Mouse (Mus musculus): ENCODE measurements around the gene Ipmk.
A peak's percentile ranks its signal among the peaks of the same experiment; 100 is the strongest.
"Not testable (repeated sequence)": the region's sequence is repeated elsewhere in the genome, so short reads cannot be mapped to it uniquely, and the experiment has no call there.

The Ipmk gene

DNA sequence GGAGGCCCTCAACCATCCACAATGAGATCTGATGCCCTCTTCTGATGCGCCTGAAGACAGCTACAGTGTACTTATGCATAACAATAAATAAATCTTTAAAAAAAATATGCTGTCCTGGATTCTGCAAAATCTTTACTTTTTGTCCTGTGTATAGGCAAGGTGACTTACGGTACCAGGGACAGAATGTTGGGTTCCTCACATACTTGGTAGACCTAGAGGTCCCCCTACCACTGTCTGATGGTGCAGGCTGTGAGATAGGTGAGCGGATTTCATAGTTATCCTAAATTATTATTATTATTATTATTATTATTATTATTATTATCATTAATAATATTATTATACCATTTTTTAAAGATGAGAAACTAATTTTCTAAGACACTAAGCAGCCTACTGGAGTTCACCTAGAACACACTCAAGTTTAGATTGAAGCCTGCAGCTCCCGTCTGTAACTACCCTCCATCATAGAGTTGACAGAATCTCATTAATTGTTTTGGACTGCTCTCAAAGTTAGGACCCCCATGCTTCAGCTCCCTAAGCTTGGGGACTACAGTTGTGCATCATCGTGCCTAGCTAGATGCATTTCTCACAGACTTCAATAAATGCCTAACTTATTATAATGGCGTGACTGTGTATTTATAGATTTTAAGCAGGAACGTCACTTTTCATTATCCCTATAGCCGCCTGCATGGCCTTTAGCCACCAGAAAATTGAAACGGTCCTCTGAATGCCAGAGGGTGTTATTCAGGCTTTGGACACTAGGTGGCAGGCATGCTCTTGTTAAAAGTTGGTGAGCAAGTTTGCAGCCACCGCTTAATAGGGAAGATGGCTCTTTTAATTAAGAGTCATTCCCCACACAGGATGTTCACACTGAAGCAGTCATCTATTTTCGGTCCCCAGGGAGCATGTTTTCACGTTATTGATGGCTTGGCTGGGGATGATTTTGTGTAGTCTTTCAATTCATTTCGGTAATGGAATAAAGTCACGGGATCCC is 74.8 kb downstream of the Ipmk start:
- peak; percentile 74 for DNase-seq (ENCODE audit: low read depth, low spot score)

GRCm38 (mm10) chr10:71426740-71427139 is 79.2 kb downstream of the Ipmk start:
- DNase-seq (ENCODE audit: low read depth, low spot score): peak; percentile 9

DNA sequence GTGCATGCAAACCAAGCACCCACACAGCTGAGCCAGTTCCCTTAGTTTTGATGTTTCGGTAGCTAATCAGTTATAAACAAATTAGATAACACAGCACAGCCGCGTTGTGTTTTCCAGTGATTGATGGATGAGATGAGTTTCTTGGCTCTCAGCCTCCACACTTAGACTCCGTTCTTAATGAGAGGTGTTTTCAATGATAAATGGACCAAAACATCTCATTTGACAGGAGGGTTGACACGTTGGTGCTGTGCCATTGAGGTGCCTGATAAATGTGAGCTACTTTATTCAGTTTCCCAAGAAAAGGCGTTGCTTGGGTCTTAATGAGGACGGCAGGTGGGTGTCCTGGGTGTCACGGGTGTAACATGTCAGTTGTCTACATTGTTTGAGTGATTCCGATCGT is 79.8 kb downstream of the Ipmk start:
- DNase-seq (ENCODE audit: low read depth, low spot score): no peak

DNA sequence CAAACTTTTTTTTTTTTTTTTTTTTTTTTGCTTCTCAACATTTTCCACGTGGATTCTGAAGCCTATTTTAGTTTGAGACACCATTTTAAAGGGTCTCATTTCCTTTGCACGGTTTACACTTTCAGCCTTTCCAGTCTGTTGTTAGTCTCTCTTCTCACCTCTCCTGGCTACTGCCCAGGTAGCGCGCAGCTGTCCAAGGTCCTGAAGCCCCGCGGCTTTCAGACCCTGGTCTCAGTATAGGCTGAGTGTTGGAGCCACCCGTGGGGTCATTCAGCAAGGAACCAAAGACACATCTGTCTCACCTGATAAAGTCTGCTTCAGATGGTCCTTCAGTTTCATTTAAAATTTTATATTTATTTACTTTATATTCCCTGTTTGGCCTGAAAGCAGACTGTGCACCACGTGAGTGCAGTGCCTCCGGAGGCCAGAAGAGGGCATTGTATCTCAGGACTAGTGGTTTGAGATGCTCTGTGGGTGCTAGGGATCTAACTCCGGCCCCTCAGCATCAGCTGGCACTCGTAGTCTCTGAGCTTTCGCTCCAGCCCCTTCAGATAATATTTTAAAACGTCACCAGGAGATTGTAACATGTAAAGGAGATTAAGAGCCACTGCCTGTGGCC is 80.8 kb downstream of the Ipmk start:
- DNase-seq (ENCODE audit: low read depth, low spot score): no peak

DNA sequence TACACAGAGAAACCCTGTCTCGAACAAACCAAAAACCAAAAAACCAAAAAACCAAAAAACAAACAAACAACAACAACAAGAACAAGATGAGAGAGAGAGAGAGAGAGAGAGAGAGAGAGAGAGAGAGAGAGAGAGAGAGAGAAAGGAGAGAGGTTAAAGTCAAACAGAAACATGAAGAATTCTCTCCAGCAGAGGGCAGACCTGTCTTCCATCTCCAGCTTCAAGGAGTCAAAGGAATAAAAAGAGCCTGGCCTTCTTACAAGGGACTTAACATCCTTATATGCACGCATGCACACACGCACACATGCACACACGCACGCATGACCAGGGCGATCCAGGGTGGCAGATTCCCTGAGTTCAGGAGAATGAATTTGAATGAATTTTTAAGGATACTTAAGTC is 83.1 kb downstream of the Ipmk start:
- peak; percentile 53 for DNase-seq (ENCODE audit: low read depth, low spot score)

DNA sequence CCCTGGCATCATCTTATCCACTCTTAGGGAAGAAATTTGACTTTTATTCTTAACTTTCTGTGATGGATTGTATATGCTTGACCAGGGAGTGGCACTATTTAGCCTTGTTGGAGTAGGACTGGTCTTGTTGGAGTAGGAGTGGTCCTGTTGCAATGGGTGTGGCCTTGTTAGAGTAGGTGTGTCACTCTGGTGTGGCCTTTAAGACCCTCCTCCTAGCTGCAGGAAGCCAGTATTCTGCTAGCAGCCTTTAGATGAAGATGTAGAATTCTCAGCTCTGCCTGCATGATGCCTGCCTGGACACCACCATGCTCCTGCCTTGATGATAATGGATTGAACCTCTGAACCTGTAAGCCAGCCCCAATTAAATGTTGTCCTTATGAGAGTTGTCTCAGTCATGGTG is 95.5 kb downstream of the Ipmk start:
- DNase-seq (ENCODE audit: low read depth, low spot score): no peak

- no peak for DNase-seq (ENCODE audit: low read depth, low spot score)
Observed at GRCm38 (mm10) chr10:71447661-71448060, 100.1 kb downstream of the Ipmk start.

GRCm38 (mm10) chr10:71448284-71448683 is 100.7 kb downstream of the Ipmk start:
- DNase-seq (ENCODE audit: low read depth, low spot score): no peak

DNA sequence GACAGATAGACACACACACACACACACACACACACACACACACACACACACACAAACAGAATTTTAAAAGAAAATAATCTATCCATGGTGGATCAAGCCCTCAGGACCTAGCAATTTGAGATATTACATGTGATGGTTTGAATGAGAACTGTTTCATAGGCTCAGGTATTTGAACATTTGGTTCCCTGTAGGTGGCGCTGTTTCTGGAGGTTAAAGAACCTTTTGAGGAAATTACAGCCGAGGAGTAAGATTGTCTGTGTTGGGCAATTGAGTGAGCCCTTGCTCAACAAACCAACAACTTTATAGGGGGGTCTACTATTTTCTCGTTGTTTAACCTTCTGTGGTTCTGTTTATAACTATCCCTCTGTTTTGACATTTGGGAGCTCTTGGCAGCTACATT is 107.8 kb downstream of the Ipmk start:
- DNase-seq (ENCODE audit: low read depth, low spot score): no peak

DNA sequence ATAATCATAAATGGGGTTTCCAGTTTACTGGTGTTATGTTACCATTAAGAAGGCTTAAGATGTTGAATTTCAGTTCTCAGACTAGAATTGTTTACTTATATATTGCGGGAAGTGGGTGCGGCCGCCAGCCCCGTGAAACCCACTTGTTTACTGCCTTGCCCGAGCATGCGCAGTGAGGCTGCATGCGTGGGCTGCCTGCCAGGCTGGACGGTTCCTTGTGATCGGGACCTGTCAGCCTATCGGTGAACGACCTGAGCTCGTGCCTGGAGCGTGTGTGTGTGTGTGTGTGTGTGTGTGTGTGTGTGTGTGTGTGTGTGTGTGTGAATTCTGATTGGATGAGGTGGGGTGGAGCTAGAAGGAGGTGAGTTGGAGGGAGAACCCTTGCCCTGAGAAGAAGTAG is 114.8 kb downstream of the Ipmk start:
- not testable (repeated sequence) for DNase-seq (ENCODE audit: low read depth, low spot score)

DNA sequence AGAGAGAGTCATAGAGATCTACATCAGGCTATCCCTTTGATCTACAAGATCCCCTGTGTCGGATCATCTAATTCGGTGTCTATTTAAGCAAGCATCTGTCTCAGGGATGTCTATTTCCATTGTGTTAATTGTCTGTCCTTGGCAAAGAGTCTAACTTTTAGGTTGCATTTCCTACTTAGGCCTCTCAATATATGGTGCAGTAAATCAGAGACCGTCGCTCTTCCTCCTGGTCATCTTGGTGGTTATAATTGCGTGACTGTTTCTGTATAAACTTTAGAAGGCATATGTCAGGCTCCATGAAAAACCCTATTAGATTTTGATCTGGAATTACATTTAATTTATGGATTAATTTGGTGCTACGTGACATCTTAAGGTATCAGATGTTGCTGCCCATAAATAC is 116.9 kb downstream of the Ipmk start:
- no peak for DNase-seq (ENCODE audit: low read depth, low spot score)

GRCm38 (mm10) chr10:71468315-71468714 is 120.8 kb downstream of the Ipmk start:
- DNase-seq (ENCODE audit: low read depth, low spot score): no peak

- peak; percentile 47 for DNase-seq (ENCODE audit: low read depth, low spot score)
Observed at GRCm38 (mm10) chr10:71469751-71470150, 122.2 kb downstream of the Ipmk start.

DNA sequence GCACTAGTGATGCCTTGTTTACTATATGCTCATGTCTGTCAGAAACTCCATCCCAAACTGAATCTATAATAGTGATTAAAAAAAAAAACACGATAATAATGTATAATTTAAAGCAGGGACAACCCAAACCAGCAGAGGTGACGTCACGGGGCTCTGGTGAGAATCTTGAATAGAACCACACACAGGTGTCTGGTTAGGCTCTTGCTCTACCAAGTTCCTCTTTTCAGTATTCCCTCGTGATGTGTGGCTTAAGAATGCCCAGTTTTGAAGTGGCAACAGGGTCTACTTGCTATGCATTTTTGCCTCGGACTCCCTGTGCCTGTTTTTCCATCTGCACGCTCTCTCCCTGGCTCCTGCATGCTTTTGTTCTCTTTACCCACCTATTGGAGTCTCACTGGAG is 124.5 kb downstream of the Ipmk start:
- no peak for DNase-seq (ENCODE audit: low read depth, low spot score)

GRCm38 (mm10) chr10:71473590-71473989 is 126.0 kb downstream of the Ipmk start:
- no peak for DNase-seq (ENCODE audit: low read depth, low spot score)

DNA sequence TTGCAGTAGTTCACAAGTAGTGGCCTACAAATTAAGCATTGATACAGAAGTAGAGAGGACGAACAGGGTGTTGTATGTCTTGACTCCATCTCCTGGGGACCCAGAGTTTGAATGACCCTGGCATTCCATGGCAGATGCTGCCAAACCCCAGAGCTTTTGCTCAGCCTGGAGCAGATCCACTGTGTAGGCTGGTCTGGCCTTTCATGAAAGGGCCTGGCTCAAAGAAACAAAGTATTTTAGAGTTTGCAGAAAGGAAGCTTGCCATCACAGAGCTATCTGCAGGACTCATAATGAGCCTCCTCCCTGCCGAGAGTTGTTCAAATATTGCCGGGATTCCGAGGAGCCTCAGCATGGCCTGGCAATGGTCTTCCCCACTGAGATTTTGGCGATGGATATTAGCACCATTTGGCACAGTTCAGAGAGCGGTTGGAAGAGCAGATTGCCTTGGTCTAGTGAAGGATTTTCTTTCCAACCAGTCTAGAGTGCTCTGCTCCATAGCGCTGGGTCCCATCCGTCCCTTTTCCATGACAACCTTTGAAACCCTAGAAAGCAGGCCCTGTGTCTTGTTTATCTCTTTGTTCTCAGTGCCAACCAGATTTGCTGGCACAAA is 129.0 kb downstream of the Ipmk start:
- DNase-seq (ENCODE audit: low read depth, low spot score): peak; percentile 85

GRCm38 (mm10) chr10:71477147-71477546 is 129.6 kb downstream of the Ipmk start:
- DNase-seq (ENCODE audit: low read depth, low spot score): no peak

- DNase-seq (ENCODE audit: low read depth, low spot score): peak; percentile 84
Observed at GRCm38 (mm10) chr10:71479700-71480325, 132.2 kb downstream of the Ipmk start.
